Mouse (Mus musculus): ENCODE data around the gene Zfp239. TPM values are rescaled to one million over a fixed set of nuclear protein-coding genes. Genes with fewer than 3 reads are reported as not detected.

The Zfp239 gene
- polyA plus RNA-seq, 1 experiment from 2014 or later, result 12.3 TPM

GRCm38 (mm10) chr6:117916737-117917426, 55.0 kb downstream of the Zfp239 start:
- peak overlapping the region; percentile 77 for H3K9ac ChIP-seq
- H3K27ac ChIP-seq (ENCODE audit: low read depth), result peak overlapping the region; percentile 97
- ATAC-seq (ENCODE audit: insufficient read depth), result peak; percentile 93
- peak overlapping the region; percentile 67 for H3K4me3 ChIP-seq (ENCODE audit: low read depth, low read length)
- H3K4me1 ChIP-seq (ENCODE audit: insufficient read depth), result peaks cover 7% of the 10 kb centered on the region; the same call in 1 of the 2 replicates
- no peaks in the 10 kb centered on the region for H3K27me3 ChIP-seq (ENCODE audit: insufficient read depth, low read length)
- no peak for TF ChIP-seq CTCF (IDR thresholded peaks at IDR 0.05; ENCODE audit: low read depth)
- WGBS, result under 1% methylated on average over 62 of the region's 62 CpGs
- H3K36me3 ChIP-seq (ENCODE audit: insufficient read depth), result peaks cover 25% of the 10 kb centered on the region
- peak; percentile 84 for DNase-seq
- peak overlapping the region; percentile 76 for H3K4me2 ChIP-seq
- no peaks in the 10 kb centered on the region for H3K9me3 ChIP-seq (ENCODE audit: low read depth, low read length)

- peak; percentile 70 for ATAC-seq (ENCODE audit: insufficient read depth)
- Histone ChIP-seq H3K4me2 (peak overlapping the region; percentile 76), H3K27ac (ENCODE audit: low read depth) (peak overlapping the region; percentile 97), H3K4me1 (ENCODE audit: insufficient read depth) (peaks cover 7% of the 10 kb centered on the region; the same call in 1 of the 2 replicates), H3K27me3 (ENCODE audit: insufficient read depth, low read length) (no peaks in the 10 kb centered on the region), H3K9ac (peak overlapping the region; percentile 77), H3K36me3 (ENCODE audit: insufficient read depth) (peaks cover 32% of the 10 kb centered on the region), H3K4me3 (ENCODE audit: low read depth, low read length) (peak overlapping the region; percentile 67), H3K9me3 (ENCODE audit: low read depth, low read length) (no peaks in the 10 kb centered on the region)
- no peak for TF ChIP-seq CTCF (IDR thresholded peaks at IDR 0.05; ENCODE audit: low read depth)
- WGBS, result under 1% methylated on average over 21 of the region's 21 CpGs
- DNase-seq, result peak; percentile 86
These were observed 55.7 kb downstream of the Zfp239 start for GRCm38 (mm10) chr6:117917576-117917975.

- peak overlapping the region; percentile 76 for H3K4me2 ChIP-seq
- peaks cover 7% of the 10 kb centered on the region; the same call in 1 of the 2 replicates for H3K4me1 ChIP-seq (ENCODE audit: insufficient read depth)
- H3K27ac ChIP-seq (ENCODE audit: low read depth), result peak overlapping the region; percentile 97
- DNase-seq (peak; percentile 14), ATAC-seq (ENCODE audit: insufficient read depth) (no peak)
- 21% methylated on average over 5 of the region's 5 CpGs for WGBS
- peak overlapping the region; percentile 77 for H3K9ac ChIP-seq
- no peaks in the 10 kb centered on the region for H3K9me3 ChIP-seq (ENCODE audit: low read depth, low read length)
- H3K36me3 ChIP-seq (ENCODE audit: insufficient read depth), result peaks cover 37% of the 10 kb centered on the region
- no peaks in the 10 kb centered on the region for H3K27me3 ChIP-seq (ENCODE audit: insufficient read depth, low read length)
- peak overlapping the region; percentile 67 for H3K4me3 ChIP-seq (ENCODE audit: low read depth, low read length)
- no peak for TF ChIP-seq CTCF (IDR thresholded peaks at IDR 0.05; ENCODE audit: low read depth)
These were observed 56.1 kb downstream of the Zfp239 start for GRCm38 (mm10) chr6:117918043-117918442.

- WGBS, result 56% methylated on average over 3 of the region's 3 CpGs
These were observed 59.0 kb downstream of the Zfp239 start for GRCm38 (mm10) chr6:117920659-117921640.

GRCm38 (mm10) chr6:117922041-117922440, 60.1 kb downstream of the Zfp239 start:
- DNase-seq (no peak), ATAC-seq (ENCODE audit: insufficient read depth) (no peak)
- no peaks in the 10 kb centered on the region for H3K9me3 ChIP-seq (ENCODE audit: low read depth, low read length)
- peaks cover 3% of the 10 kb centered on the region; the same call in 1 of the 2 replicates for H3K4me1 ChIP-seq (ENCODE audit: insufficient read depth)
- H3K27me3 ChIP-seq (ENCODE audit: insufficient read depth, low read length), result no peaks in the 10 kb centered on the region
- no peak overlapping the region for H3K4me3 ChIP-seq (ENCODE audit: low read depth, low read length)
- H3K9ac ChIP-seq, result no peak overlapping the region
- 88% methylated on average over 3 of the region's 3 CpGs for WGBS
- H3K4me2 ChIP-seq, result no peak overlapping the region
- peaks cover 59% of the 10 kb centered on the region for H3K36me3 ChIP-seq (ENCODE audit: insufficient read depth)
- TF ChIP-seq CTCF (IDR thresholded peaks at IDR 0.05; ENCODE audit: low read depth), result no peak
- H3K27ac ChIP-seq (ENCODE audit: low read depth), result no peak overlapping the region

More at GRCm38 (mm10) chr6:117920659-117921640, 59.0 kb downstream of the Zfp239 start:
- no peaks in the 10 kb centered on the region for H3K9me3 ChIP-seq (ENCODE audit: low read depth, low read length)
- peaks cover 6% of the 10 kb centered on the region; the same call in 1 of the 2 replicates for H3K4me1 ChIP-seq (ENCODE audit: insufficient read depth)
- peaks cover 48% of the 10 kb centered on the region for H3K36me3 ChIP-seq (ENCODE audit: insufficient read depth)
- H3K27me3 ChIP-seq (ENCODE audit: insufficient read depth, low read length), result no peaks in the 10 kb centered on the region
- H3K4me3 ChIP-seq (ENCODE audit: low read depth, low read length), result no peak overlapping the region
- H3K4me2 ChIP-seq, result no peak overlapping the region; the same call in 1 of the 2 replicates
- ATAC-seq (ENCODE audit: insufficient read depth), result no peak
- DNase-seq, result peak; percentile 68
- TF ChIP-seq CTCF (IDR thresholded peaks at IDR 0.05; ENCODE audit: low read depth), result peak; percentile 81
- H3K27ac ChIP-seq (ENCODE audit: low read depth), result no peak overlapping the region
- H3K9ac ChIP-seq, result no peak overlapping the region

Other genes with a start within 250 kb of the Zfp239 start
- gene Zfp637, start 20.9 kb upstream of the Zfp239 start, polyA plus RNA-seq (2014; fragmentation: Nextera tagmentation; extraction: Ambion mirVana), result 151 and 160 TPM in 2 replicates
- gene Hnrnpf, start 38.2 kb downstream of the Zfp239 start, polyA plus RNA-seq (2014; fragmentation: Nextera tagmentation; extraction: Ambion mirVana), result 803 and 809 TPM in 2 replicates
- gene Fxyd4, start 75.6 kb downstream of the Zfp239 start, polyA plus RNA-seq (2014; fragmentation: Nextera tagmentation; extraction: Ambion mirVana), result 3.6 and 3.9 TPM in 2 replicates
- 1.0 and 1.1 TPM in 2 replicates for gene Rasgef1a, start 149.3 kb downstream of the Zfp239 start, polyA plus RNA-seq (2014; fragmentation: Nextera tagmentation; extraction: Ambion mirVana)